Mouse (Mus musculus) liver, postnatal 0 days (tissue): Measurements from ENCODE around the gene Scaf4. TPM values are rescaled to one million over a fixed set of nuclear protein-coding genes. Genes with fewer than 3 reads are reported as not detected.

Experiments
- ATAC-seq: fragments of 200-750 bp; cut with Nextera tagmentation; 2 replicates; pipeline ENCODE4 v1.8.0; 2017; ENCODE audit warnings: mild to moderate bottlenecking, moderate library complexity
- DNase-seq: peaks from one replicate; pipeline ENCODE4 v3.0.0-alpha.2; 2016
- H3K27ac ChIP-seq: fragments of 300-500 bp; sonication (generic); 2 replicates; pipeline ENCODE4 v1.5.1; 2014; ENCODE audit warnings: antibody characterized with exemption, moderate library complexity, mild to moderate bottlenecking, low read depth
- H3K27me3 ChIP-seq: fragments of 300-500 bp; sonication (generic); 2 replicates; pipeline ENCODE4 v1.6.1; 2014; ENCODE audit warnings: low read length, control low read depth, mixed read lengths; ENCODE audit not compliant: insufficient read depth
- H3K36me3 ChIP-seq: fragments of 300-500 bp; sonication (generic); replicated peaks from 2 replicates; pipeline ENCODE4 v1.6.1; 2014; ENCODE audit warnings: mild to moderate bottlenecking, control low read depth, low read length, moderate library complexity, mixed read lengths; ENCODE audit not compliant: insufficient read depth
- H3K4me1 ChIP-seq: fragments of 300-500 bp; sonication (generic); 2 replicates; pipeline ENCODE4 v1.6.1; 2014; ENCODE audit warnings: antibody characterized with exemption, mild to moderate bottlenecking, control low read depth; ENCODE audit not compliant: insufficient read depth
- H3K4me2 ChIP-seq: fragments of 300-500 bp; sonication (generic); 2 replicates; pipeline ENCODE4 v1.6.1; 2014; ENCODE audit warnings: low read depth, mild to moderate bottlenecking, low read length, moderate library complexity, mixed read lengths
- H3K4me3 ChIP-seq: fragments of 300-500 bp; sonication (generic); 2 replicates; pipeline ENCODE4 v1.5.1; 2014; ENCODE audit warnings: low read depth, low read length
- H3K9ac ChIP-seq: fragments of 300-500 bp; sonication (generic); replicated peaks from 2 replicates; pipeline ENCODE4 v1.6.1; 2014; ENCODE audit warnings: mild to moderate bottlenecking, moderate library complexity
- H3K9me3 ChIP-seq: fragments of 300-500 bp; sonication (generic); 2 replicates; pipeline ENCODE4 v1.6.1; 2016; ENCODE audit warnings: mild to moderate bottlenecking, control low read depth, low read length, mixed read lengths
- CTCF ChIP-seq: sonication (generic); IDR thresholded peaks from 2 replicates; pipeline ENCODE4 v1.5.1; 2016; ENCODE audit warnings: antibody characterized with exemption, low read depth
- EP300 ChIP-seq: IDR thresholded peaks from 2 replicates; pipeline ENCODE4 v1.6.1; 2016; ENCODE audit warnings: antibody characterized with exemption, low read depth, mild to moderate bottlenecking
- WGBS: fragments of 180-500 bp; shearing (Covaris S2); extraction: QIAGEN DNeasy Blood & Tissue Kit; methylation state at CpG from one replicate; pipeline ENCODE4 v1.1.7; 2014; ENCODE audit not compliant: insufficient replicate concordance; 5-methylcytosine and 5-hydroxymethylcytosine counted together
- polyA plus RNA-seq: library from polyadenylated mRNA; unstranded; fragments of >200 nt; fragmentation: Nextera tagmentation; extraction: Ambion mirVana; gene quantifications from 2 replicates; pipeline ENCODE4 v1.2.1, GENCODE M21; 2015

Gene Scaf4
- 6.2 TPM in 2 replicates for polyA plus RNA-seq

DNA sequence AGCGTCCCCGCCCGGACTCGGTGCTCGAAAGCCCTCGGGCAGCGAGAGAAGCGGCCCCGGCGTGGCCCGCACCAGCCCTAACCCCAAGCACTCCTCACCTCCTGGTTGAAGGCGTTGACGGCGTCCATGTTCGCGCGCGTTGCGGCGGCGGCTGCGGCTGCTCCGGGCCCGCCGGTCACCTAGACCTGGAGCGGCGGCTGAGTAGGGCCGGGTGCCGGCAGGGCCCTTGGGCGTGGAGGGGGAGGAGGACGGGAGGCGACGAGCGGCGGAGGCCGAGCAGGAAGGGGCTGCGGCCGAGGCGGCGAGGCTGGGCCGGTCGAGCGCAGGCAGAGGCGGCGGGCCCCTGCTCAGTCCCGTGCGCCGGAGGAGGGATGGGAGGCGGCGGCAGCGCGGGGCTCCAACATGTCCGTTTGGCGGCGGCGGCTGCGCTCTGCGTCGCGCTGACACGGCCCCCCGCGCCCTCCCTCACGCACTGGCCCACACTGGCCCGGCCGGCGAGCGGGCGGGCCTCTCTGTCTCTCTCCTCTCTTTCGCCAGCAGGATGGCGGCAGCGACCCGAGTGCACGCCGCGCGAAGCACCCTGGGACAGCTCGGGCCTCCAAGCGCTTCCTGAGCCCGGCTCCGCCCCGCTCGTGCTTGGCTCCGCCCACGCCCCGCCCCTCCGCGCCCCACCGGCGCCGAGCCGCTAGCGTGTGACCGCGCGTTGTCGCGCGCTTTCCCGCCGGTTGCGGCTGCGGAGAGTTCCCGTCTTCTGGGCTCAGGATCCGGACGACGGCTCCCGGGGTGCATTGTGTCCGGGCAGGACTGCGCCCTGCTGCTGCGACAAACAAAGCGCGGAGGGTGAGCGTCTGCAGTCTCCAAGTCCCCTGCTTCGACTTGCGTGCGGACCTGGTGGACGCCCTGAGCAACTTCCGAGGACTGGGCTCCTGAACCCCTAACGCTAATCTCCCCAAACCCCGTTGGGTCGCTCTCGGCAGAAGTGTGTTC is at the start of gene Scaf4:
TSS of gene Scaf4 (minus strand) at position 599 of the 987 bp plus-strand sequence.
- no peaks in the 10 kb centered on the region for H3K36me3 ChIP-seq
- peak; percentile 97 for DNase-seq
- H3K9me3 ChIP-seq, result no peaks in the 10 kb centered on the region
- H3K27ac ChIP-seq, result peak within 1 kb of the TSS; percentile 99
- peak within 1 kb of the TSS; percentile 99 for H3K9ac ChIP-seq
- peak within 1 kb of the TSS; percentile 99 for H3K4me3 ChIP-seq
- ATAC-seq, result peak; percentile 91
- peak; percentile 20; the same call in 1 of the 2 replicates for TF ChIP-seq CTCF
- no peak for TF ChIP-seq EP300
- peaks cover 41% of the 10 kb centered on the region for H3K4me1 ChIP-seq
- 2% methylated on average over 88 of the region's 123 CpGs for WGBS
- H3K27me3 ChIP-seq, result no peaks in the 10 kb centered on the region
- H3K4me2 ChIP-seq, result peak within 1 kb of the TSS; percentile 94

DNA sequence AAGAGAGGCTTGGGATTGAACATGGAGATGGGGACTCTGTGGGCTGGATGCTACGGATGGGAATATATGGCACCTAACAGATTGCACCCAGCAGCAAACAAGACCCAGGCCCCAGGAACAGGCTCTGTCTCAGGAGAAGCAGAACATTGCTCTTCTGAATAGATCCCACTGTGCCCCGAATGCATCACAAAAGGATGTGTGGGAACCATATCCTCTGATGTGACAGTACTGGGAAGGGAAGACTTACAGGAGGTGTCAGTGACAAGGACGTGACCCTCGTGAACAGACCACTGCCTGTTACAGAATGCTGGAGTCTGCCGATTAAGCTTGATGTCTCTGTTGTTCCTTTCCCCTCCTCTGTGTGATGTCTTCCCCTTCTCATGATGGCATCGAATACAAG is 48.2 kb upstream of the Scaf4 start:
- H3K27ac ChIP-seq, result no peak overlapping the region
- no peak overlapping the region for H3K9ac ChIP-seq
- ATAC-seq (no peak), DNase-seq (no peak)
- no peaks in the 10 kb centered on the region for H3K36me3 ChIP-seq
- no peak overlapping the region for H3K4me3 ChIP-seq
- H3K4me2 ChIP-seq, result no peak overlapping the region
- H3K9me3 ChIP-seq, result no peaks in the 10 kb centered on the region
- WGBS, result 67% methylated on average over 6 of the region's 6 CpGs
- H3K4me1 ChIP-seq, result no peaks in the 10 kb centered on the region
- 0 out of 2 replicates have a peak, but pooled peaks cover 2% of the 10 kb centered on the region for H3K27me3 ChIP-seq
- TF ChIP-seq EP300 (no peak), CTCF (no peak)

DNA sequence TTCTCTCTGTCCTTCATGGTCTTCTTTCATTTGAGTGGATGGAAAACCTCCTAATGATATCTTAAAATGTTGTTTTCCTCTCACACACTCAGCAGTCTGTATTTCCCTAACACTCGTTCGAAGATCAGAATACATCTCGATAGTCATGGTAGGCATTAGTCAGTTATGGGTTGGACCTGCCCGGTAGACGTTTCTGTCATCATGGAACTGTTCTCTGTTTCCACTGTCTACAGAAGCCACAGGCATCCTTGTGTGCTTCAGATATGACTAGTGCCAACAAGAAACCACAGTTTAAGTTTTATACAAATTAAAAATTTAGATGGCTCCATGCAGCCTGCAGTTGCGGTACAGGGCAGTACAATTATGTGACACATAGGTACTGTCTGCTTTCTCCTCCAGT is 46.7 kb upstream of the Scaf4 start:
- no peak for ATAC-seq
- Histone ChIP-seq H3K27me3 (0 out of 2 replicates have a peak, but pooled peaks cover 2% of the 10 kb centered on the region), H3K36me3 (no peaks in the 10 kb centered on the region), H3K4me1 (no peaks in the 10 kb centered on the region), H3K9me3 (no peaks in the 10 kb centered on the region), H3K9ac (no peak overlapping the region), H3K27ac (no peak overlapping the region), H3K4me3 (no peak overlapping the region), H3K4me2 (no peak overlapping the region)
- TF ChIP-seq CTCF (no peak), EP300 (no peak)
- DNase-seq, result no peak
- 79% methylated on average over 6 of the region's 6 CpGs for WGBS

DNA sequence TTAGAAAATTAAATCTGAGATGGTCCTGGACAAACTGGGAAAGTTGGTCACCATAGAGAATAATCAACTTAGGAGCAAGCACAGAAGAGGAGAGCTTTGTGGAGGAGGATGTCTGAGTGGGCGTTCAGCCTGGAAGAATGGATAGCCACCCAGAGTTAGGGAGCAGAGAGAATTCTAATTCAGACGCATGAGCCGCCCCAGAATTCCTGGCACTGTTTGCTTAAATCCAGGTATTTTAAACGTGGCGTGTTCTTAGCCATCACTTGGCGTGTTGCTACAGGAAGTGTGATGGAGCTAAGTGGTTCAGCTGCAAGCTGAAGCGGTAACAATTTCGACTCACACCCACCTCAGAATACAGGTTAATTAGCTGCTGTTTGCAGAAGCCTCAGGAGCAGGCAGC is 45.2 kb upstream of the Scaf4 start:
- H3K27me3 ChIP-seq, result 0 out of 2 replicates have a peak, but pooled peaks cover 2% of the 10 kb centered on the region
- no peak overlapping the region for H3K4me3 ChIP-seq
- no peak for DNase-seq
- H3K4me2 ChIP-seq, result no peak overlapping the region
- no peaks in the 10 kb centered on the region for H3K4me1 ChIP-seq
- no peak overlapping the region for H3K27ac ChIP-seq
- H3K9me3 ChIP-seq, result no peaks in the 10 kb centered on the region
- TF ChIP-seq CTCF, result no peak
- no peak for TF ChIP-seq EP300
- no peak for ATAC-seq
- no peaks in the 10 kb centered on the region for H3K36me3 ChIP-seq
- WGBS, result 75% methylated on average over 8 of the region's 8 CpGs
- no peak overlapping the region for H3K9ac ChIP-seq

DNA sequence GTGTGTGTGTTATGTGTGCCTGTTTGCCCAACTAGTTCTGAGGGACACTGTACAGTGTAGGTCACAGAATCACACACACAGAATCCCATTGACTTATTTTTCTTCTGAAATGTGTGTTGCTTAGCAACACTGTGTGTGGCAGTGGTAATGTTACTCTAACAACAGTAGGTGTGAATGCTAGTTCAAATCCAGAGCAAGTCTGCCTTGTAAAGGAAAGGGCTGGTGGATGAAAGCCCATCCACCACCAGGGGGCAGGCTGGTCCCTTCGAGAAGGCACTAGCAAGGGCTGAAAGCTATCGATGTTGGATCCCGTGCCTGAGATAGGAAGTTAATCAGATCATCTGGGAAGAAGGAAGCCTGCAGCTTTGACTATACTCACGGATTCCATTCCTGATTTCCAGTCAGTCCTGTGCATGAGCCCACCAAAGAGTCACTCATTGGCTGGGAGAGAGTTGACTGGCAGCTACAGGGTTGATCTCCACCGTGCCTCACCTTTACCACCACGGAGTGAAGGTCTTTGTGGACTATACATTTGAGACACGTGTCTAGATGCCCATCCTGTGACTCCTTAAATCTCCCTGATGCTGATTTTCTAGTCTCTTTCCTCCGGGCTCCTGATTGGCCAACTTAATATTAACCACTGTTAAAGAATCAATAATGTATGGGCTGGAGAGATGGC is 38.7 kb upstream of the Scaf4 start:
- WGBS, result 22% methylated on average over 8 of the region's 8 CpGs
- TF ChIP-seq EP300 (no peak), CTCF (peak; percentile 89)
- H3K27ac ChIP-seq, result no peak overlapping the region
- peak; percentile 64 for ATAC-seq
- no peaks in the 10 kb centered on the region for H3K9me3 ChIP-seq
- H3K27me3 ChIP-seq, result no peaks in the 10 kb centered on the region
- DNase-seq, result peak; percentile 84
- no peak overlapping the region for H3K4me3 ChIP-seq
- no peaks in the 10 kb centered on the region for H3K4me1 ChIP-seq
- no peak overlapping the region for H3K9ac ChIP-seq
- no peaks in the 10 kb centered on the region for H3K36me3 ChIP-seq
- no peak overlapping the region for H3K4me2 ChIP-seq

DNA sequence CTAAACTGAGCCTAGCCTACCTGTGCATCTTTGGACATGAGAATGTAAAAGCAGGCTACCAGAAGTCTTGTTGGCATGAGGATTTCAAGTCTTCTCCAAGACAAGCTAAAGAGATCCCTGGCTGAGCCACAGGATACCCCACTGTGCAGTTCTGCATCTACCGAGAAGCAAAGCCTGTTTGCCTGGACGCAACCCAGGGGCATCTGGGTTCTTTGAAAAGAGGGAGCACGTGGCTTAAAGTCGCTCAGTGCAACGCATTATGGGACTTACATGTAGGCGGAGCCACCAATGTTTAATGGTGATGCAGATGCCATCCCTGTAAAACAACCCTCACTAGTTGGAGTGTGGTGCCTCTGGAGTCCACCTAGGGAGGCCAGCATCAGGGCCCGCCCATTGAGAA is 35.0 kb upstream of the Scaf4 start:
- Histone ChIP-seq H3K36me3 (no peaks in the 10 kb centered on the region), H3K27me3 (no peaks in the 10 kb centered on the region), H3K4me2 (no peak overlapping the region), H3K27ac (no peak overlapping the region), H3K4me3 (no peak overlapping the region), H3K9ac (no peak overlapping the region), H3K9me3 (no peaks in the 10 kb centered on the region), H3K4me1 (no peaks in the 10 kb centered on the region)
- ATAC-seq, result no peak
- DNase-seq, result no peak
- TF ChIP-seq CTCF, result no peak
- TF ChIP-seq EP300, result no peak
- 62% methylated on average over 7 of the region's 7 CpGs for WGBS
